Mouse (Mus musculus): ENCODE measurements around the gene Art1. TPM values are rescaled to one million over a fixed set of nuclear protein-coding genes. Genes with fewer than 3 reads are reported as not detected.

Art1 gene
- polyA plus RNA-seq, 2 experiments = 18.2 to 21.7 TPM

DNA sequence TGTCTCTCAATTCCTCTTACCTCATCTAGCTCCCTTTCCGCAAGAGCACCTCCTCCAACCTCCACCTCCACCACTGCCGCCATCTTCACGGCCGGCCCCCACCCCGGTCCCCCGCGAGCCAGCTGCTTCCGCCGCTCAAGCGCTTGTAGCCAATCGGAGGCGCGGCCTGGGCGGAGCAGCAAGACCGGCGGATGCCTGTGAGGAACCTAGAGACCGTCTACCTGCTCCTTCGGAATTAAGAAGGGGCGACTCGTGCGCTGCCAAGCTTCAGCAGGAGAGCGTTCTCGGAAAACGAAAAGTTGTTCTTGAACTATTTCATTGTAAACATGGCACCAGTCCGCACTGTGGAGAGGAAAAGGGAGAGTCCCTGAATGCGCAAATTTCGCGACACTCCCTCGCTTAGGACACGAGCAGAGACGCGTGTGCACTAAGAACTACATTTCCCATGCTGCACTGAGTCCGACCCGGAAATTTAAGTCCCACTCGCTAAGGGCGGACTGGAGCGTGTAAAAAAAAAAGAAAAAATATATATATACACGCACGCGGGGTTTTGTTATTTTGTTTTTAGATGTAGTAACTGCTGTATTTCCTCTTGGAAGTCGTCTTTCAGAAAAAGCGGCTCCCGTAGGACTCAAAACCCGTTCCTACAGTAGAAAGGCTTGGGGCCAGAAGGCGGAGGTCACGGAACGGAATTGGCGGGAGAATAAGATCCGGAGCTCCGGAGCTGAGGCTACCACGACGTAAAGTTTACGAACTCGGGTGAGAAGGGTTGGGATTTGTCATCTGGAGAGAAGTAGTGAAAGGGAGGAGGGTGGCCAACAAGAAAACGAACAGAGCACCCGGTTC is 36.3 kb upstream of the Art1 start, which contains the start of the genes Rnf121, Xndc1 and Xntrpc:
TSS of gene Rnf121 (minus strand) at position 424 of the 846 bp plus-strand sequence.
TSS of gene Xndc1 (plus strand) at position 466 of the 846 bp plus-strand sequence.
TSS of gene Xntrpc (plus strand) at position 668 of the 846 bp plus-strand sequence.
- H3K4me1 ChIP-seq (ENCODE audit: control insufficient read depth, insufficient read depth, low read length) = peaks cover 14% of the 10 kb centered on the region
- no peaks in the 10 kb centered on the region for H3K9me3 ChIP-seq (ENCODE audit: control insufficient read depth, low read length)
- peak within 1 kb of the TSS; percentile 85 for H3K27ac ChIP-seq (replicated peaks; ENCODE audit: low read depth, low read length)
- WGBS = under 1% methylated on average over 56 of the region's 56 CpGs
- DNase-seq (ENCODE audit: low spot score) = peak; percentile 94
- peak; percentile 99 for ATAC-seq (ENCODE audit: low FRiP score, low read depth)
- H3K4me3 ChIP-seq (replicated peaks; ENCODE audit: low read length) = peak within 1 kb of the TSS; percentile 75
- H3K9ac ChIP-seq (ENCODE audit: low read depth, low read length, severe bottlenecking) = peak within 1 kb of the TSS; percentile 72
- peak within 1 kb of the TSS; percentile 74 for H3K4me2 ChIP-seq (replicated peaks; ENCODE audit: low read depth, low read length, severe bottlenecking)
- peak; percentile 89; the same call in 1 of the 2 replicates for TF ChIP-seq POLR2A (IDR thresholded peaks at IDR 0.05; ENCODE audit: borderline replicate concordance, extremely low read depth, insufficient read depth, insufficient read length)
- no peaks in the 10 kb centered on the region for H3K27me3 ChIP-seq (ENCODE audit: control insufficient read depth, insufficient read depth, low read length)
- peaks cover 2% of the 10 kb centered on the region; the same call in 1 of the 2 replicates for H3K36me3 ChIP-seq (ENCODE audit: control insufficient read depth, insufficient read depth, low read length)

- peaks cover 11% of the 10 kb centered on the region for H3K36me3 ChIP-seq (ENCODE audit: control insufficient read depth, insufficient read depth, low read length)
- 70% methylated on average over 6 of the region's 6 CpGs for WGBS
- no peak for TF ChIP-seq POLR2A (IDR thresholded peaks at IDR 0.05; ENCODE audit: borderline replicate concordance, extremely low read depth, insufficient read depth, insufficient read length)
- H3K27ac ChIP-seq (replicated peaks; ENCODE audit: low read depth, low read length) = 0 out of 2 replicates have a peak overlapping the region, but pooled peaks have one; percentile 85
- H3K4me1 ChIP-seq (ENCODE audit: control insufficient read depth, insufficient read depth, low read length) = peaks cover 14% of the 10 kb centered on the region
- peak overlapping the region; percentile 72 for H3K9ac ChIP-seq (ENCODE audit: low read depth, low read length, severe bottlenecking)
- peak overlapping the region; percentile 75 for H3K4me3 ChIP-seq (replicated peaks; ENCODE audit: low read length)
- DNase-seq (ENCODE audit: low spot score) (no peak), ATAC-seq (ENCODE audit: low FRiP score, low read depth) (no peak)
- H3K4me2 ChIP-seq (replicated peaks; ENCODE audit: low read depth, low read length, severe bottlenecking) = peak overlapping the region; percentile 57
- no peaks in the 10 kb centered on the region for H3K27me3 ChIP-seq (ENCODE audit: control insufficient read depth, insufficient read depth, low read length)
- H3K9me3 ChIP-seq (ENCODE audit: control insufficient read depth, low read length) = no peaks in the 10 kb centered on the region
Observed at GRCm38 (mm10) chr7:102066363-102066762, 35.2 kb upstream of the Art1 start.

DNA sequence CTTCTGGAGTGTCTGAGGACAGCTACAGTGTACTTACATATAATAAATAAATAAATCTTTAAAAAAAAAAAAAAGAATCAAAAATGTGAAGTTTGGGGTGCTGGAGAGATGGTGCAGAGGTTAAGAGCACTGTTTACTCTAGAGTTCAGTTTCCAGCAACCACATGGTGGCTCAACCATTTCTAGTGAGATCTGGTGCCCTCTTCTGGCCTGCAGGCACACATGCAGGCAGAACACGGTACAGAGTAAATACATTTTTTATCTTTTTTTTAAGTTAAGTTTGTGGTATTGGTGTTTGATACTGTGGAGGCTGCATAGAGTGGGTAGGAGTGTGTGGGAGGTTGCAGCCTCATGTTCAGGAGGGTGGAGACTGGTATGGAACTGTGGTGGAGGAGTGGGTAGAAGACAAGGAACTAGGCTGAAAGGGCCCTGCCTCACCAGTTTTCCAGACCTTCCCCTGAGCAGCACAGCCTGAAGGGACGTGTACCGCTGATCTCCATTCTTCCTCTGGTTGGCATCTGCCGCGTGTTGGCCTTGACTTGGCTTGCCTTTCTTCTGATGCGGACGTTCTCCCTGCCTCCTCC is 24.7 kb upstream of the Art1 start:
- TF ChIP-seq POLR2A (IDR thresholded peaks at IDR 0.05; ENCODE audit: borderline replicate concordance, extremely low read depth, insufficient read depth, insufficient read length) = no peak
- Histone ChIP-seq H3K27me3 (ENCODE audit: control insufficient read depth, insufficient read depth, low read length) (no peaks in the 10 kb centered on the region), H3K4me2 (replicated peaks; ENCODE audit: low read depth, low read length, severe bottlenecking) (no peak overlapping the region), H3K36me3 (ENCODE audit: control insufficient read depth, insufficient read depth, low read length) (peaks cover 92% of the 10 kb centered on the region), H3K9ac (ENCODE audit: low read depth, low read length, severe bottlenecking) (no peak overlapping the region), H3K4me3 (replicated peaks; ENCODE audit: low read length) (no peak overlapping the region), H3K4me1 (ENCODE audit: control insufficient read depth, insufficient read depth, low read length) (no peaks in the 10 kb centered on the region), H3K27ac (replicated peaks; ENCODE audit: low read depth, low read length) (no peak overlapping the region), H3K9me3 (ENCODE audit: control insufficient read depth, low read length) (no peaks in the 10 kb centered on the region)
- DNase-seq (ENCODE audit: low spot score) (no peak), ATAC-seq (ENCODE audit: low FRiP score, low read depth) (no peak)
- 82% methylated on average over 7 of the region's 7 CpGs for WGBS

DNA sequence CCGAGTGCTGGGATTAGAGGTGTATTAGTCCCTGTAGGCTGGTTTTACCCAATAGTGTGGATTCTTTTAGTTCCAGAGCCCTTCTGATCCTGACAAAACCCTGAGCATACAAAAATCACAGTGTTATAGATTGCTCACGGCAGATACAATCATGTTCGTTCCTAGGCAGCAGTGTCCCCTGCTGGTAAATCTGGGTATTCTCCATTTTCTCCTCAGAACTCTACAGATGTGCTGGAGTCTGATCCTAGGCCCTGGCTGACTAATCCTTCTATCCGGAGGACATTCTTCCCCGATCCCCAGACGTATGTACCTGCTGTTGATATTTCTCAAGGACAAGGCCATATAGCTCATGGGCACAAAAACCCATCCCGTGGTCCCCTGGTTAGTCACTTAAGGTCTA is 23.0 kb upstream of the Art1 start:
- Histone ChIP-seq H3K27ac (replicated peaks; ENCODE audit: low read depth, low read length) (no peak overlapping the region), H3K9ac (ENCODE audit: low read depth, low read length, severe bottlenecking) (no peak overlapping the region), H3K4me3 (replicated peaks; ENCODE audit: low read length) (no peak overlapping the region), H3K9me3 (ENCODE audit: control insufficient read depth, low read length) (no peaks in the 10 kb centered on the region), H3K4me1 (ENCODE audit: control insufficient read depth, insufficient read depth, low read length) (no peaks in the 10 kb centered on the region), H3K27me3 (ENCODE audit: control insufficient read depth, insufficient read depth, low read length) (no peaks in the 10 kb centered on the region), H3K36me3 (ENCODE audit: control insufficient read depth, insufficient read depth, low read length) (peaks cover 93% of the 10 kb centered on the region), H3K4me2 (replicated peaks; ENCODE audit: low read depth, low read length, severe bottlenecking) (no peak overlapping the region)
- ATAC-seq (ENCODE audit: low FRiP score, low read depth) (no peak; the same call in 1 of the 2 replicates), DNase-seq (ENCODE audit: low spot score) (peak; percentile 39)
- WGBS = 79% methylated on average over 7 of the region's 7 CpGs
- no peak for TF ChIP-seq POLR2A (IDR thresholded peaks at IDR 0.05; ENCODE audit: borderline replicate concordance, extremely low read depth, insufficient read depth, insufficient read length)

DNA sequence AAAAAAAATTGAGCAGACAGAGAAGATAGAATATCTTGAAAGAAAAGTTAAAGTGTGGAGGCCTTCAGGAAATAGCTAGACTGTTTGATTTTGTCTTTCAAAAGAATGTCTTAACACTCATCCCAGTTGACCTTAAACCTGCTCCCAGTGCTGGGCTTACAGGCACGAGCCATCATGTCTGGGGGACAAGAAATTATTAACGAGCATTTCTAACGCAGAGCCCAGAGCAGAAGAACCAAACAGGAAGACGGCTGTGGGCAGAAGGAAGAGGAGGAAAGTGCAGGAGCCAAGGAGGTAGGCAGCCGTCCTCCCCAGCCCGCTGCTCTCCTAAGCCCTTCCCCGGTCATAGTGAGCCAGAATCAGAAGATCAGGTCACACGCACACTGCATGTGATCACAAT is 21.2 kb upstream of the Art1 start:
- Histone ChIP-seq H3K4me1 (ENCODE audit: control insufficient read depth, insufficient read depth, low read length) (no peaks in the 10 kb centered on the region), H3K27me3 (ENCODE audit: control insufficient read depth, insufficient read depth, low read length) (no peaks in the 10 kb centered on the region), H3K9me3 (ENCODE audit: control insufficient read depth, low read length) (no peaks in the 10 kb centered on the region), H3K36me3 (ENCODE audit: control insufficient read depth, insufficient read depth, low read length) (peaks cover 93% of the 10 kb centered on the region), H3K27ac (replicated peaks; ENCODE audit: low read depth, low read length) (no peak overlapping the region), H3K9ac (ENCODE audit: low read depth, low read length, severe bottlenecking) (no peak overlapping the region), H3K4me2 (replicated peaks; ENCODE audit: low read depth, low read length, severe bottlenecking) (no peak overlapping the region), H3K4me3 (replicated peaks; ENCODE audit: low read length) (no peak overlapping the region)
- no peak for ATAC-seq (ENCODE audit: low FRiP score, low read depth)
- no peak for TF ChIP-seq POLR2A (IDR thresholded peaks at IDR 0.05; ENCODE audit: borderline replicate concordance, extremely low read depth, insufficient read depth, insufficient read length)
- 84% methylated on average over 8 of the region's 8 CpGs for WGBS
- no peak for DNase-seq (ENCODE audit: low spot score)
